Mouse (Mus musculus) forebrain, postnatal 0 days (tissue): ENCODE results near the gene Khk. TPM values are rescaled to one million over a fixed set of nuclear protein-coding genes. Genes with fewer than 3 reads are reported as not detected.

ENCODE experiments used
- ATAC-seq: fragments of 200-750 bp; cut with Nextera tagmentation; 2 replicates; pipeline ENCODE4 v1.8.0; 2017; ENCODE audit warnings: mild to moderate bottlenecking, moderate library complexity
- DNase-seq: peaks from one replicate; pipeline ENCODE4 v3.0.0-alpha.2; 2015
- H3K27ac ChIP-seq: fragments of 300-500 bp; sonication (generic); 2 replicates; pipeline ENCODE4 v1.5.1; 2014; ENCODE audit warnings: low read depth, mild to moderate bottlenecking, antibody characterized with exemption, low read length, moderate library complexity, mixed read lengths
- H3K27me3 ChIP-seq: fragments of 300-500 bp; sonication (generic); 2 replicates; pipeline ENCODE4 v1.6.1; 2014; ENCODE audit warnings: mild to moderate bottlenecking, low read length, mixed read lengths; ENCODE audit not compliant: insufficient read depth
- H3K36me3 ChIP-seq: fragments of 300-500 bp; sonication (generic); 2 replicates; pipeline ENCODE4 v1.6.1; 2014; ENCODE audit warnings: mild to moderate bottlenecking, moderate library complexity; ENCODE audit not compliant: insufficient read depth
- H3K4me1 ChIP-seq: fragments of 300-500 bp; sonication (generic); 2 replicates; pipeline ENCODE4 v1.6.1; 2014; ENCODE audit warnings: antibody characterized with exemption; ENCODE audit not compliant: insufficient read depth
- H3K4me2 ChIP-seq: fragments of 300-500 bp; sonication (generic); 2 replicates; pipeline ENCODE4 v1.6.1; 2014; ENCODE audit warnings: low read depth, mild to moderate bottlenecking, moderate library complexity
- H3K4me3 ChIP-seq: fragments of 300-500 bp; sonication (generic); 2 replicates; pipeline ENCODE4 v1.5.1; 2014; ENCODE audit warnings: low read depth, low read length, mixed read lengths
- H3K9ac ChIP-seq: fragments of 300-500 bp; sonication (generic); 2 replicates; pipeline ENCODE4 v1.6.1; 2014; ENCODE audit warnings: mild to moderate bottlenecking
- H3K9me3 ChIP-seq: fragments of 300-500 bp; sonication (generic); 2 replicates; pipeline ENCODE4 v1.6.1; 2016; ENCODE audit warnings: low read length
- CTCF ChIP-seq: sonication (generic); IDR thresholded peaks from 2 replicates; pipeline ENCODE4 v1.5.1; 2016; ENCODE audit warnings: antibody characterized with exemption, control low read depth, low read depth
- WGBS: fragments of 180-500 bp; shearing (Covaris S2); extraction: QIAGEN DNeasy Blood & Tissue Kit; methylation state at CpG from one replicate; pipeline ENCODE4 v1.1.7; 2014; 5-methylcytosine and 5-hydroxymethylcytosine counted together
- polyA plus RNA-seq: library from polyadenylated mRNA; unstranded; fragments of >200 nt; fragmentation: Nextera tagmentation; extraction: Ambion mirVana; gene quantifications from 2 replicates; pipeline ENCODE4 v1.2.1, GENCODE M21; 2015
- total RNA-seq: library from RNA; depleted of rRNA; stranded (reverse); fragments of >200 nt; gene quantifications from 2 replicates; pipeline ENCODE4 v1.2.3, GENCODE M21; 2014; rRNA removed

Khk gene
- total and polyA plus RNA-seq, 2 experiments from 2014 or later = 4.5 to 13.2 TPM

GRCm38 (mm10) chr5:30968416-30968815 lies 47.2 kb downstream of the Khk start, which contains the start of gene Tcf23:
TSS of gene Tcf23 (plus strand) at chr5:30968662.
- ATAC-seq (no peak), DNase-seq (no peak)
- H3K27me3 ChIP-seq = no peaks in the 10 kb centered on the region
- no peaks in the 10 kb centered on the region for H3K36me3 ChIP-seq
- H3K4me3 ChIP-seq = no peak within 1 kb of the TSS
- no peak within 1 kb of the TSS for H3K4me2 ChIP-seq
- no peak within 1 kb of the TSS for H3K27ac ChIP-seq
- no peak within 1 kb of the TSS for H3K9ac ChIP-seq
- H3K9me3 ChIP-seq = no peaks in the 10 kb centered on the region
- no peak for TF ChIP-seq CTCF
- H3K4me1 ChIP-seq = no peaks in the 10 kb centered on the region
- 70% methylated on average over 8 of the region's 8 CpGs for WGBS

DNA sequence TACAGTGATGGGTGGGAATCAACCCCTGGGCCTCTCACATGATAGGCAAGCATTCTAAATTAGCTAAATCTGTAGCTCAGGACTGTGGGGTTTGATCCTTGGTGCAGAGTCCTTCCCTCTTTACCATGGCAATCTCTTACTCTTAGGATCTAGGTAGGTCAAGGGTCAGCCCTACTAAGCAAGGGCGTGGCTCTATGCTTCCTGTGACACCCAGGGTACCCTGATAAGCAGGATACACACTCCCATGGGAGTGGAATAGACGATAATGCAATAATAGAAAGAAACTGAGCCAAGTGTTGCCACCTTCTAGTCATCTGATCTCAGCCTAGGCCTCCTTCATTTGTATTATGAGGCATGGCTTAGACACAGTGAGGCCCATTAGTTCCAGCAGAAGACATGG lies 48.2 kb downstream of the Khk start:
- Histone ChIP-seq H3K9ac (no peak overlapping the region), H3K9me3 (no peaks in the 10 kb centered on the region), H3K4me2 (no peak overlapping the region), H3K36me3 (no peaks in the 10 kb centered on the region), H3K4me3 (no peak overlapping the region), H3K27me3 (no peaks in the 10 kb centered on the region), H3K4me1 (no peaks in the 10 kb centered on the region), H3K27ac (no peak overlapping the region)
- WGBS = 72% methylated on average over 2 of the region's 2 CpGs
- TF ChIP-seq CTCF = no peak
- ATAC-seq (no peak), DNase-seq (no peak)

GRCm38 (mm10) chr5:30974870-30975656 lies 53.8 kb downstream of the Khk start:
- Histone ChIP-seq H3K4me3 (no peak overlapping the region), H3K36me3 (no peaks in the 10 kb centered on the region), H3K9ac (no peak overlapping the region), H3K27ac (no peak overlapping the region), H3K27me3 (no peaks in the 10 kb centered on the region), H3K4me1 (no peaks in the 10 kb centered on the region), H3K4me2 (no peak overlapping the region), H3K9me3 (no peaks in the 10 kb centered on the region)
- TF ChIP-seq CTCF = no peak
- WGBS = 67% methylated on average over 9 of the region's 9 CpGs
- ATAC-seq = no peak
- DNase-seq = no peak

Other genes with a start within 250 kb of the Khk start
- gene Dpysl5, start 209.9 kb upstream of the Khk start, total RNA-seq = 274 and 315 TPM in 2 replicates
- gene Dpysl5, start 209.9 kb upstream of the Khk start, polyA plus RNA-seq = 272 and 290 TPM in 2 replicates
- 48.2 and 55.0 TPM in 2 replicates for gene Mapre3, start 106.8 kb upstream of the Khk start, total RNA-seq
- gene Mapre3, start 106.8 kb upstream of the Khk start, polyA plus RNA-seq = 113 and 141 TPM in 2 replicates
- 51.2 and 61.4 TPM in 2 replicates for gene Tmem214, start 53.4 kb upstream of the Khk start, total RNA-seq
- gene Tmem214, start 53.4 kb upstream of the Khk start, polyA plus RNA-seq = 41.7 and 49.2 TPM in 2 replicates
- gene Agbl5, start 32.7 kb upstream of the Khk start, total RNA-seq = 36.6 and 52.2 TPM in 2 replicates
- 15.3 and 21.5 TPM in 2 replicates for gene Agbl5, start 32.7 kb upstream of the Khk start, polyA plus RNA-seq
- gene Ost4, start 13.6 kb upstream of the Khk start, total RNA-seq = 116 and 130 TPM in 2 replicates
- 190 and 236 TPM in 2 replicates for gene Ost4, start 13.6 kb upstream of the Khk start, polyA plus RNA-seq
- gene Emilin1, start 8.0 kb upstream of the Khk start, total RNA-seq = 10.0 and 11.3 TPM in 2 replicates
- 9.6 and 10.0 TPM in 2 replicates for gene Emilin1, start 8.0 kb upstream of the Khk start, polyA plus RNA-seq
- 67.3 and 82.1 TPM in 2 replicates for gene Cgref1, start 24.2 kb downstream of the Khk start, total RNA-seq
- gene Cgref1, start 24.2 kb downstream of the Khk start, polyA plus RNA-seq = 61.0 and 63.5 TPM in 2 replicates
- gene Preb, start 38.9 kb downstream of the Khk start, total RNA-seq = 23.7 and 42.7 TPM in 2 replicates
- gene Preb, start 38.9 kb downstream of the Khk start, polyA plus RNA-seq = 65.1 and 77.0 TPM in 2 replicates
- gene Tcf23, start 47.2 kb downstream of the Khk start, total RNA-seq = not detected in 2 replicates
- gene Tcf23, start 47.2 kb downstream of the Khk start, polyA plus RNA-seq = not detected in 2 replicates
- 152 and 167 TPM in 2 replicates for gene Atraid, start 126.9 kb downstream of the Khk start, total RNA-seq
- gene Atraid, start 126.9 kb downstream of the Khk start, polyA plus RNA-seq = 243 and 257 TPM in 2 replicates
- 23.1 and 28.3 TPM in 2 replicates for gene Slc5a6, start 127.5 kb downstream of the Khk start, total RNA-seq
- gene Slc5a6, start 127.5 kb downstream of the Khk start, polyA plus RNA-seq = 17.3 and 22.2 TPM in 2 replicates
- 28.7 and 31.1 TPM in 2 replicates for gene Cad, start 133.3 kb downstream of the Khk start, total RNA-seq
- gene Cad, start 133.3 kb downstream of the Khk start, polyA plus RNA-seq = 5.2 and 6.4 TPM in 2 replicates
- gene Dnajc5g, start 184.9 kb downstream of the Khk start, total RNA-seq = not detected in 2 replicates
- gene Dnajc5g, start 184.9 kb downstream of the Khk start, polyA plus RNA-seq = not detected in 2 replicates
- 2.5 and 2.8 TPM in 2 replicates for gene Slc30a3, start 186.8 kb downstream of the Khk start, total RNA-seq
- gene Slc30a3, start 186.8 kb downstream of the Khk start, polyA plus RNA-seq = 3.5 and 4.5 TPM in 2 replicates
- not detected in 2 replicates for gene Trim54, start 195.3 kb downstream of the Khk start, total RNA-seq
- gene Trim54, start 195.3 kb downstream of the Khk start, polyA plus RNA-seq = not detected in 2 replicates
- gene Ucn, start 217.4 kb downstream of the Khk start, total RNA-seq = not detected in 2 replicates
- not detected in 2 replicates for gene Ucn, start 217.4 kb downstream of the Khk start, polyA plus RNA-seq
- 40.0 and 51.5 TPM in 2 replicates for gene Mpv17, start 232.8 kb downstream of the Khk start, total RNA-seq
- 27.4 and 38.7 TPM in 2 replicates for gene Mpv17, start 232.8 kb downstream of the Khk start, polyA plus RNA-seq